Mouse (Mus musculus) ES-Bruce4 (cell line): ENCODE measurements around the gene C5ar2. TPM values are rescaled to one million over a fixed set of nuclear protein-coding genes. Genes with fewer than 3 reads are reported as not detected.
"Not testable (repeated sequence)": the region's sequence is repeated elsewhere in the genome, so short reads cannot be mapped to it uniquely, and the experiment has no call there.

Experiments
- H3K27ac ChIP-seq: 2 replicates; pipeline ENCODE4 v1.5.1; 2012; ENCODE audit warnings: low read length, inconsistent platforms; ENCODE audit not compliant: insufficient read depth
- H3K27me3 ChIP-seq: 2 replicates; pipeline ENCODE4 v1.6.1; 2012; ENCODE audit warnings: mild to moderate bottlenecking, low read length, inconsistent platforms; ENCODE audit not compliant: control insufficient read depth, poor library complexity, insufficient read depth, severe bottlenecking
- H3K36me3 ChIP-seq: 2 replicates; pipeline ENCODE4 v1.6.1; 2012; ENCODE audit warnings: inconsistent platforms, mild to moderate bottlenecking, low read length, moderate library complexity; ENCODE audit not compliant: control insufficient read depth, poor library complexity, insufficient read depth, severe bottlenecking
- H3K4me1 ChIP-seq: one replicate; pipeline ENCODE4 v1.8.1; 2011; ENCODE audit warnings: low read length; ENCODE audit not compliant: control insufficient read depth, insufficient read depth
- H3K4me3 ChIP-seq: 2 replicates; pipeline ENCODE4 v1.5.1; 2011; ENCODE audit warnings: low read depth, mild to moderate bottlenecking, low read length
- H3K9ac ChIP-seq: 2 replicates; pipeline ENCODE4 v1.6.1; 2012; ENCODE audit warnings: low read depth, mild to moderate bottlenecking, inconsistent platforms; ENCODE audit not compliant: poor library complexity, severe bottlenecking
- H3K9me3 ChIP-seq: replicated peaks from 2 replicates; pipeline ENCODE4 v1.6.1; 2012; ENCODE audit warnings: mild to moderate bottlenecking, low read length, inconsistent platforms; ENCODE audit not compliant: control insufficient read depth, poor library complexity, insufficient read depth, severe bottlenecking
- CTCF ChIP-seq: IDR thresholded peaks from one replicate; pipeline ENCODE4 v1.8.1; 2011; ENCODE audit warnings: low read depth, low read length
- EP300 ChIP-seq: IDR thresholded peaks from 2 replicates; pipeline ENCODE4 v1.6.1; 2011; ENCODE audit warnings: low read depth, low read length; ENCODE audit not compliant: insufficient read depth
- POLR2A ChIP-seq: IDR thresholded peaks from one replicate; pipeline ENCODE4 v1.8.1; 2011; ENCODE audit warnings: low read length; ENCODE audit not compliant: insufficient read depth
- polyA plus RNA-seq: library from polyadenylated mRNA; stranded (reverse); fragments of >200 nt; gene quantifications from 2 replicates; pipeline ENCODE4 v1.2.4, GENCODE M21; 2011; ENCODE audit warnings: low read depth; ENCODE audit not compliant: missing spikeins, insufficient read depth, insufficient read length

C5ar2 gene
- polyA plus RNA-seq, 1 experiment: not detected

DNA sequence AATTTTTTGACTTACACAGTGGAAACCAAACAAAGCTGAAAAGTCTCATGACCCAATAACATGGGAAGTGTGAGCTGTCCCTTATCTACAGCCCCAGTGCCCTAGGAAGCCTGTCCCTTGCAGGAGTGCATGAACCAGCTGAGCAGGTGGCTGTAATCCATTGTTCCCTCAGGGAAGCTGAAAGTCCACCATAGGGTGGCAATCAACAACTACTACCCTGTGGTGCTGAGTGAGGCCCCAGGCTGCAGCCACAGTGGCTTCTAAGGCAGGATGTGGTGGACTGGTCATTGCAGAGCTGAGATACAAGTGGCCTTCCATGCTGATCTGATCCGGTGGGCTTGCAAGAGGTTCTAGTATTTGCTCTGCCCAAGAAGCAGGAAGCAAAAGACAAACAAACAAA, 17.1 kb upstream of the C5ar2 start:
- Histone ChIP-seq H3K9ac (no peak overlapping the region), H3K36me3 (no peaks in the 10 kb centered on the region), H3K27ac (no peak overlapping the region), H3K27me3 (no peaks in the 10 kb centered on the region), H3K4me3 (no peak overlapping the region), H3K4me1 (no peaks in the 10 kb centered on the region), H3K9me3 (no peaks in the 10 kb centered on the region; the same call in none of the 2 replicates)
- no peak for TF ChIP-seq CTCF
- no peak for TF ChIP-seq EP300
- TF ChIP-seq POLR2A: no peak

DNA sequence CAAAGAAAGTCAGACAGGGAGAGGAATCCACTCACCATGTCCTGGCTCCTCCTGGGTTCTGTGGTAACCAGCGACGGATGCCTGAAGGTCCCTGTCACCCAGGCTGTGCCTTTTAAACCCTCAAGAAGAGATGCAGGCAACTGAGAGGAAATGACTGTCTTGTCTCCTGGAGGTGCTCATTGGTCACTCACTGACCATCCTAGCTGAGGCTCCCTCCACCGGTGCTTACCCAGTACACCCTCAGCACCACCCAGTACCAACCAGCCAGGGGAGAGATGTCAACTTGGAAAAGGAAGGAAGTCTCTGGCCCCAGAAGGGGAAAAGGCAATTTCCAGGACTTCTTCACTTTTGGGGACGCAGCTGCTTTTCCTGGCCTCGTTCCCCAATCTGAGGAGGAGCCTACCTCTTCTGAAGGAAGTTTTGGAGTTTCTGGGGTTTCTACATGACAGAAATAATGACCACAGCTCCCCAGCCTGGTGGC, 15.2 kb upstream of the C5ar2 start, which contains the start of gene C5ar1:
Gene C5ar1 (minus strand): TSS at position 431 of the 481 bp plus-strand sequence.
- TF ChIP-seq EP300: no peak
- TF ChIP-seq CTCF: no peak
- TF ChIP-seq POLR2A: no peak
- H3K9ac ChIP-seq: no peak within 1 kb of the TSS
- H3K27ac ChIP-seq: no peak within 1 kb of the TSS
- H3K36me3 ChIP-seq: no peaks in the 10 kb centered on the region
- H3K4me1 ChIP-seq: no peaks in the 10 kb centered on the region
- H3K27me3 ChIP-seq: no peaks in the 10 kb centered on the region
- no peaks in the 10 kb centered on the region; the same call in 1 of the 2 replicates for H3K9me3 ChIP-seq
- no peak within 1 kb of the TSS for H3K4me3 ChIP-seq

DNA sequence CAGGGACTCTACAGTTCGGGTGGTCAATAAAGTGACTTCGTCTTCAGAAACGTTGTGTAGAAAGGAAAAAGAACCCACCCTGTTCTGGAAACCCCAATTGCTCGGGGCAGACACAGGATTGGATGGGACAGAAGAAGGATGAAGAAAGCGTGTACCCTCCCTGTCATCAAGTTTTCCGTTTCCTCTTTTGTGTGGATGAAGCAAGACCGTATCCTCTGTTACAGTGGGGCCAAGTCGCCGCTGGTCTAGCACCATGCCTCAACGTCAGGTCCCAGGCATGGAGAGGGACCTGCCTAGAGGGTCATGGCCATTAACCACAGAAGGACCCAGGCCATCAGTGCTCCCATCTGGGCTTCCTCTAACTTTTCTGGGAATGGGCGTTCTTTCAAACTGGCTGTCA, 13.9 kb upstream of the C5ar2 start:
- Histone ChIP-seq H3K4me3 (no peak overlapping the region), H3K9ac (no peak overlapping the region), H3K4me1 (no peaks in the 10 kb centered on the region), H3K36me3 (no peaks in the 10 kb centered on the region), H3K27me3 (no peaks in the 10 kb centered on the region), H3K27ac (no peak overlapping the region), H3K9me3 (no peaks in the 10 kb centered on the region)
- TF ChIP-seq EP300 (no peak), POLR2A (no peak), CTCF (no peak)

DNA sequence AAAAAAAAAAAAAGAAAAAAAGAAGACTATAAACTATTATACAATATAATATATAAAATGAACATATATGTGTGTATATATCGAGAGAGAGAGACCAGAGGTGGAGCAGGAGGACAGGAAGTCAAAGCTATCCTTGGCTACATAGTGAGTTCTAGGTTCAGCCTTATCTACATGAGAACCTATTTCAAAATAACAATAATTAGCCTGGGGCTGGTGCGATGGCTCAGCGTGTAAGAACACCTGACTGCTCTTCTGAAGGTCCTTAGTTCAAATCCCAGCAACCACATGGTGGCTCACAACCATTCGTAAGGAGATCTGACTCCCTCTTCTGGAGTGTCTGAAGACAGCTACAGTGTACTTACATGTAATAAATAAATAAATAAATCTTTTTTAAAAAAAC, 12.0 kb upstream of the C5ar2 start:
- H3K27ac ChIP-seq, H3K27me3 ChIP-seq, H3K9me3 ChIP-seq, H3K36me3 ChIP-seq, H3K4me1 ChIP-seq, H3K9ac ChIP-seq, H3K4me3 ChIP-seq: not testable (repeated sequence)

DNA sequence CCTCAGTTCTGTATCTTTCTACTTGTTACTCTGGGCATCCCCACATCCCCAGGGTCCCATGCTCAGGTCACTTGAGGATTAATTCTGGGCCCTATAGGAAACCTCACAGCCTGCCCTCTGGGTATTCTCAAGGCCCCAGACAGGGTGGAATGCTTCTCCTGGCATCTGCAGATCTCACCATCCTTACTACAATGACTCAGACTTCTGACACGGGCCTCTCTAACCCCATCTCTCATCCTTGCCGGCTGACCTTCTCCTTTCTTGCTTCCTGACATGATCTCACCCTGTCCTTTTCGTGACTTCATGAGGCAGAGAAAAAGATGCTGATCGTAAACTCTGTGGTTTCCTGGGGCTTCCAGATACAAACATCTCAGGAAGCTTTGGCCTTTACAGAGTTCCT, 10.2 kb upstream of the C5ar2 start:
- no peaks in the 10 kb centered on the region for H3K9me3 ChIP-seq

DNA sequence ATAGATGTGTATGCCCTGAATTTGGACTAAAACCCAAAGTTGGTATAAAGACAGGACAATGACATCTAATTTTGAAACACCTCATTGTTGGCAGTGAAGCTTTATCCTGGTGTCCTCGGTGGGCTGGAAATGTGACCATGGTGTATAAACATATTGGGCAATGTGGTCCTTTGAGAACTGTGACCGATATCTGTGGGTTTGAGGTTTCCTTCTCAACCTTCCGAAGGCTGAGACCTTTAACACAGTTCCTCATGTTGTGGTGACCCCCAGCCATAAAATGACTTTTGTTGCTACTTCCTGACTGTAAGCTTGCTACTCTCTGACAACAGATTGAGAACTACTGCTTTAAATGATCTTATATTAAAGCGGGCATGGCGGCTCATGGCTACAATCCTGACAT, 6.7 kb upstream of the C5ar2 start:
- no peaks in the 10 kb centered on the region for H3K9me3 ChIP-seq
- no peak overlapping the region for H3K9ac ChIP-seq
- no peaks in the 10 kb centered on the region for H3K27me3 ChIP-seq
- TF ChIP-seq POLR2A (no peak), CTCF (no peak), EP300 (no peak)
- H3K36me3 ChIP-seq: no peaks in the 10 kb centered on the region
- H3K4me1 ChIP-seq: no peaks in the 10 kb centered on the region
- H3K27ac ChIP-seq: no peak overlapping the region
- H3K4me3 ChIP-seq: no peak overlapping the region

More for the DNA sequence above, 10.2 kb upstream of the C5ar2 start:
- Histone ChIP-seq H3K27ac (no peak overlapping the region), H3K9ac (no peak overlapping the region), H3K36me3 (no peaks in the 10 kb centered on the region), H3K27me3 (no peaks in the 10 kb centered on the region), H3K4me1 (no peaks in the 10 kb centered on the region), H3K4me3 (no peak overlapping the region)
- TF ChIP-seq EP300 (no peak), CTCF (no peak), POLR2A (no peak)
